Mouse (Mus musculus): ENCODE measurements at regions not wholly inside any gene's neighbourhood (a gene's known extent, or its start where the extent isn't known, plus 50 kb on each side); places are given as distances from the start of the nearest gene placed in this dataset.

GRCm38 (mm10) chr10:123997260-123997659 is 733.5 kb downstream of the Fam19a2 start:
- Histone ChIP-seq H3K9me3 (ENCODE audit: control insufficient read depth, insufficient read depth, low read depth, low read length) (no peaks in the 10 kb centered on the region), H3K36me3 (ENCODE audit: control insufficient read depth, insufficient read depth, low read length, poor library complexity, severe bottlenecking) (no peaks in the 10 kb centered on the region), H3K4me1 (ENCODE audit: control insufficient read depth in 2 of 2, insufficient read depth in 2 of 2, low read length in 2 of 2, poor library complexity in 1 of 2) (no peaks in the 10 kb centered on the region), H3K4me3 (ENCODE audit: insufficient read depth in 1 of 2, low read depth in 1 of 2, low read length in 2 of 2, poor library complexity in 1 of 2, severe bottlenecking in 1 of 2) (no peak overlapping the region), H3K9ac (ENCODE audit: insufficient read depth, low read depth, low read length, poor library complexity, severe bottlenecking) (no peak overlapping the region), H3K27ac (ENCODE audit: insufficient read depth, low read depth, low read length, poor library complexity, severe bottlenecking) (no peak overlapping the region)
- DNase-seq (ENCODE audit: low read depth, low spot score) = no peak
- in situ Hi-C loops (cut with MboI; ENCODE audit: low sequenced_read_pairs in 2 of 2, unreplicated experiment in 2 of 2) = no loop called here
- no peak for TF ChIP-seq ZC3H11A (IDR thresholded peaks at IDR 0.05; ENCODE audit: borderline replicate concordance, low read depth, low read length)
- TF ChIP-seq MAFK (IDR thresholded peaks at IDR 0.05; ENCODE audit: insufficient read depth, low read depth, low read length) = no peak
- no peak for TF ChIP-seq HCFC1 (IDR thresholded peaks at IDR 0.05; ENCODE audit: borderline replicate concordance, insufficient read depth, low read length)
- TF ChIP-seq ZNF384 (IDR thresholded peaks at IDR 0.05; ENCODE audit: low read depth, low read length) = no peak
- TF ChIP-seq CHD2 (IDR thresholded peaks at IDR 0.05; ENCODE audit: low read depth, low read length) = no peak

- Histone ChIP-seq H3K9me3 (ENCODE audit: control insufficient read depth, insufficient read depth, low read depth, low read length) (no peaks in the 10 kb centered on the region), H3K27ac (ENCODE audit: insufficient read depth, low read depth, low read length, poor library complexity, severe bottlenecking) (no peak overlapping the region), H3K4me1 (ENCODE audit: control insufficient read depth in 2 of 2, insufficient read depth in 2 of 2, low read length in 2 of 2, poor library complexity in 1 of 2) (no peaks in the 10 kb centered on the region), H3K4me3 (ENCODE audit: insufficient read depth in 1 of 2, low read depth in 1 of 2, low read length in 2 of 2, poor library complexity in 1 of 2, severe bottlenecking in 1 of 2) (no peak overlapping the region), H3K36me3 (ENCODE audit: control insufficient read depth, insufficient read depth, low read length, poor library complexity, severe bottlenecking) (no peaks in the 10 kb centered on the region), H3K9ac (ENCODE audit: insufficient read depth, low read depth, low read length, poor library complexity, severe bottlenecking) (no peak overlapping the region)
- TF ChIP-seq HCFC1 (IDR thresholded peaks at IDR 0.05; ENCODE audit: borderline replicate concordance, insufficient read depth, low read length) (no peak), MAFK (IDR thresholded peaks at IDR 0.05; ENCODE audit: insufficient read depth, low read depth, low read length) (no peak), ZNF384 (IDR thresholded peaks at IDR 0.05; ENCODE audit: low read depth, low read length) (no peak), CHD2 (IDR thresholded peaks at IDR 0.05; ENCODE audit: low read depth, low read length) (no peak), ZC3H11A (IDR thresholded peaks at IDR 0.05; ENCODE audit: borderline replicate concordance, low read depth, low read length) (no peak)
- no peak for DNase-seq (ENCODE audit: low read depth, low spot score)
- in situ Hi-C loops (cut with MboI; ENCODE audit: low sequenced_read_pairs in 2 of 2, unreplicated experiment in 2 of 2) = no loop called here
Measured at GRCm38 (mm10) chr10:123998959-123999358, 735.2 kb downstream of the Fam19a2 start.

- in situ Hi-C loops (cut with MboI; ENCODE audit: low sequenced_read_pairs in 2 of 2, unreplicated experiment in 2 of 2) = no loop called here
- H3K36me3 ChIP-seq (ENCODE audit: control insufficient read depth, insufficient read depth, low read length, poor library complexity, severe bottlenecking) = no peaks in the 10 kb centered on the region
- TF ChIP-seq ZC3H11A (IDR thresholded peaks at IDR 0.05; ENCODE audit: borderline replicate concordance, low read depth, low read length) = no peak
- TF ChIP-seq HCFC1 (IDR thresholded peaks at IDR 0.05; ENCODE audit: borderline replicate concordance, insufficient read depth, low read length) = no peak
- no peak for TF ChIP-seq CHD2 (IDR thresholded peaks at IDR 0.05; ENCODE audit: low read depth, low read length)
- no peak for TF ChIP-seq ZNF384 (IDR thresholded peaks at IDR 0.05; ENCODE audit: low read depth, low read length)
- TF ChIP-seq MAFK (IDR thresholded peaks at IDR 0.05; ENCODE audit: insufficient read depth, low read depth, low read length) = no peak
- no peak overlapping the region for H3K4me3 ChIP-seq (ENCODE audit: insufficient read depth in 1 of 2, low read depth in 1 of 2, low read length in 2 of 2, poor library complexity in 1 of 2, severe bottlenecking in 1 of 2)
- H3K9ac ChIP-seq (ENCODE audit: insufficient read depth, low read depth, low read length, poor library complexity, severe bottlenecking) = no peak overlapping the region
- no peak overlapping the region for H3K27ac ChIP-seq (ENCODE audit: insufficient read depth, low read depth, low read length, poor library complexity, severe bottlenecking)
- no peaks in the 10 kb centered on the region for H3K4me1 ChIP-seq (ENCODE audit: control insufficient read depth in 2 of 2, insufficient read depth in 2 of 2, low read length in 2 of 2, poor library complexity in 1 of 2)
- no peak for DNase-seq (ENCODE audit: low read depth, low spot score)
- H3K9me3 ChIP-seq (ENCODE audit: control insufficient read depth, insufficient read depth, low read depth, low read length) = no peaks in the 10 kb centered on the region
Measured at GRCm38 (mm10) chr10:124045031-124045430, 781.2 kb downstream of the Fam19a2 start.

- Histone ChIP-seq H3K36me3 (ENCODE audit: control insufficient read depth, insufficient read depth, low read length, poor library complexity, severe bottlenecking) (no peaks in the 10 kb centered on the region), H3K4me1 (ENCODE audit: control insufficient read depth in 2 of 2, insufficient read depth in 2 of 2, low read length in 2 of 2, poor library complexity in 1 of 2) (no peaks in the 10 kb centered on the region)
- in situ Hi-C loops (cut with MboI; ENCODE audit: low sequenced_read_pairs in 2 of 2, unreplicated experiment in 2 of 2) = no loop called here
Measured at GRCm38 (mm10) chr10:124045791-124046190, 782.0 kb downstream of the Fam19a2 start.

GRCm38 (mm10) chr10:124082756-124083155 is 819.0 kb downstream of the Fam19a2 start:
- TF ChIP-seq ZC3H11A (IDR thresholded peaks at IDR 0.05; ENCODE audit: borderline replicate concordance, low read depth, low read length) (no peak), MAFK (IDR thresholded peaks at IDR 0.05; ENCODE audit: insufficient read depth, low read depth, low read length) (no peak), CHD2 (IDR thresholded peaks at IDR 0.05; ENCODE audit: low read depth, low read length) (no peak), HCFC1 (IDR thresholded peaks at IDR 0.05; ENCODE audit: borderline replicate concordance, insufficient read depth, low read length) (no peak), ZNF384 (IDR thresholded peaks at IDR 0.05; ENCODE audit: low read depth, low read length) (no peak)
- Histone ChIP-seq H3K36me3 (ENCODE audit: control insufficient read depth, insufficient read depth, low read length, poor library complexity, severe bottlenecking) (no peaks in the 10 kb centered on the region), H3K4me3 (ENCODE audit: insufficient read depth in 1 of 2, low read depth in 1 of 2, low read length in 2 of 2, poor library complexity in 1 of 2, severe bottlenecking in 1 of 2) (no peak overlapping the region), H3K9ac (ENCODE audit: insufficient read depth, low read depth, low read length, poor library complexity, severe bottlenecking) (no peak overlapping the region), H3K4me1 (ENCODE audit: control insufficient read depth in 2 of 2, insufficient read depth in 2 of 2, low read length in 2 of 2, poor library complexity in 1 of 2) (no peaks in the 10 kb centered on the region), H3K9me3 (ENCODE audit: control insufficient read depth, insufficient read depth, low read depth, low read length) (no peaks in the 10 kb centered on the region), H3K27ac (ENCODE audit: insufficient read depth, low read depth, low read length, poor library complexity, severe bottlenecking) (no peak overlapping the region)
- no peak for DNase-seq (ENCODE audit: low read depth, low spot score)
- in situ Hi-C loops (cut with MboI; ENCODE audit: low sequenced_read_pairs in 2 of 2, unreplicated experiment in 2 of 2) = no loop called here

More at GRCm38 (mm10) chr10:124045791-124046190, 782.0 kb downstream of the Fam19a2 start:
- H3K9me3 ChIP-seq (ENCODE audit: control insufficient read depth, insufficient read depth, low read depth, low read length) = no peaks in the 10 kb centered on the region
- TF ChIP-seq ZC3H11A (IDR thresholded peaks at IDR 0.05; ENCODE audit: borderline replicate concordance, low read depth, low read length) = no peak
- no peak for TF ChIP-seq ZNF384 (IDR thresholded peaks at IDR 0.05; ENCODE audit: low read depth, low read length)
- no peak for TF ChIP-seq HCFC1 (IDR thresholded peaks at IDR 0.05; ENCODE audit: borderline replicate concordance, insufficient read depth, low read length)
- no peak for TF ChIP-seq MAFK (IDR thresholded peaks at IDR 0.05; ENCODE audit: insufficient read depth, low read depth, low read length)
- TF ChIP-seq CHD2 (IDR thresholded peaks at IDR 0.05; ENCODE audit: low read depth, low read length) = no peak
- no peak overlapping the region for H3K27ac ChIP-seq (ENCODE audit: insufficient read depth, low read depth, low read length, poor library complexity, severe bottlenecking)
- no peak overlapping the region for H3K9ac ChIP-seq (ENCODE audit: insufficient read depth, low read depth, low read length, poor library complexity, severe bottlenecking)
- no peak for DNase-seq (ENCODE audit: low read depth, low spot score)
- H3K4me3 ChIP-seq (ENCODE audit: insufficient read depth in 1 of 2, low read depth in 1 of 2, low read length in 2 of 2, poor library complexity in 1 of 2, severe bottlenecking in 1 of 2) = no peak overlapping the region

Data from ES-E14 (cell line).